Mouse (Mus musculus) MEL (cell line): Measurements from ENCODE around the gene Fbn1.

ENCODE experiments used
- CTCF ChIP-seq, 3 experiments: IDR thresholded peaks in 2 of 3; conservative IDR thresholded peaks in 1 of 3; 2 replicates each; pipeline ENCODE4 v1.5.1; 2011 to 2012; ENCODE audit warnings: low read length in 3 of 3, low read depth in 2 of 3, mild to moderate bottlenecking in 2 of 3, improper control_type of control experiment in 1 of 3, inconsistent platforms in 1 of 3, mixed read lengths in 1 of 3, moderate library complexity in 1 of 3; ENCODE audit not compliant: control insufficient read depth in 1 of 3, insufficient read depth in 1 of 3, poor library complexity in 1 of 3, severe bottlenecking in 1 of 3
- EP300 ChIP-seq, 2 experiments: IDR thresholded peaks; 2 replicates each; pipeline ENCODE4 v1.6.1; 2011; ENCODE audit warnings: improper control_type of control experiment in 2 of 2, low read length in 2 of 2, low read depth in 1 of 2, mild to moderate bottlenecking in 1 of 2
- GATA1 ChIP-seq: IDR thresholded peaks from 2 replicates; pipeline ENCODE4 v1.6.1; 2011; ENCODE audit warnings: low read depth, low read length, improper control_type of control experiment
- KAT2A ChIP-seq: conservative IDR thresholded peaks from 2 replicates; pipeline ENCODE4 v1.6.1; 2012; ENCODE audit warnings: low read depth, low read length, improper control_type of control experiment, inconsistent platforms
- MAZ ChIP-seq: IDR thresholded peaks from 2 replicates; pipeline ENCODE4 v1.6.1; 2012; ENCODE audit warnings: low read depth, mild to moderate bottlenecking, inconsistent platforms, low read length, improper control_type of control experiment
- NRF1 ChIP-seq: IDR thresholded peaks from 2 replicates; pipeline ENCODE4 v1.6.1; 2014; ENCODE audit warnings: low read depth, mild to moderate bottlenecking, inconsistent platforms, low read length, improper control_type of control experiment, moderate library complexity; ENCODE audit not compliant: poor library complexity, insufficient read depth, severe bottlenecking
- RCOR1 ChIP-seq: IDR thresholded peaks from 2 replicates; pipeline ENCODE4 v1.6.1; 2012; ENCODE audit warnings: low read depth, mild to moderate bottlenecking, inconsistent platforms, low read length, improper control_type of control experiment
- SMC3 ChIP-seq: IDR thresholded peaks from 2 replicates; pipeline ENCODE4 v1.6.1; 2011; ENCODE audit warnings: low read depth, low read length, improper control_type of control experiment
- TBP ChIP-seq: IDR thresholded peaks from 2 replicates; pipeline ENCODE4 v1.8.0; 2011; ENCODE audit warnings: low read depth, low read length, improper control_type of control experiment

DNA sequence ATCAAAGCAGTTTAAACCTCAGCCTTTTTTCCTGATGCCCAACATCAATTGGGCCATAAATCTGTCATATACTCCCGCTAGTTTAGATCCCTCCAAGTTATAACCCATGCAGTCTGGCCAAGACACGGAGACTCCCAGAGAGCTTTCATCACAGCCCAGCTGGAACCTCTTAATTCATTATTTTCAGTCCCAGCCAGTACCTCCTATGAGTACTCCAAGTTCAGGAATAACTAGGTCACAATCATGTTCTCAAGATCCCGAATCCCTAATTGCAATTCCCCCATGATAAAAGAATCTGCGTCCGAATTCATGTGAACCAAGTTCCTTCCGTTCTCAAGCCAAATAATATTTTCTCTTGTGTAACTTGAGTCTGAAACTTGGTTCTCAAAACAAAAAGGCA, 58.9 kb downstream of the Fbn1 start:
- no peak for TF ChIP-seq GATA1
- no peak for TF ChIP-seq MAZ
- TF ChIP-seq KAT2A = no peak
- TF ChIP-seq CTCF (IDR thresholded peaks at IDR 0.05 in 2 of 3, conservative IDR thresholded peaks at IDR 0.05 in 1 of 3; ENCODE audit: control insufficient read depth in 1 of 3, insufficient read depth in 1 of 3, low read depth in 2 of 3, low read length in 3 of 3, poor library complexity in 1 of 3, severe bottlenecking in 1 of 3) = no peak
- no peak for TF ChIP-seq TBP
- TF ChIP-seq SMC3 = no peak
- TF ChIP-seq NRF1 = no peak
- TF ChIP-seq EP300 (IDR thresholded peaks at IDR 0.05; ENCODE audit: low read depth in 1 of 2, low read length in 2 of 2) = no peak
- no peak for TF ChIP-seq RCOR1
